Mouse (Mus musculus): ENCODE data around the gene Ndufaf2.

Ndufaf2 gene

GRCm38 (mm10) chr13:107996301-107996700, 162.1 kb downstream of the Ndufaf2 start:
- no peak for DNase-seq (ENCODE audit: low read depth, low spot score)
- Histone ChIP-seq H3K36me3 (ENCODE audit: control insufficient read depth, insufficient read depth, low read length, poor library complexity, severe bottlenecking) (no peaks in the 10 kb centered on the region), H3K27me3 (ENCODE audit: control insufficient read depth, insufficient read depth, low read length, poor library complexity, severe bottlenecking) (no peaks in the 10 kb centered on the region)

DNA sequence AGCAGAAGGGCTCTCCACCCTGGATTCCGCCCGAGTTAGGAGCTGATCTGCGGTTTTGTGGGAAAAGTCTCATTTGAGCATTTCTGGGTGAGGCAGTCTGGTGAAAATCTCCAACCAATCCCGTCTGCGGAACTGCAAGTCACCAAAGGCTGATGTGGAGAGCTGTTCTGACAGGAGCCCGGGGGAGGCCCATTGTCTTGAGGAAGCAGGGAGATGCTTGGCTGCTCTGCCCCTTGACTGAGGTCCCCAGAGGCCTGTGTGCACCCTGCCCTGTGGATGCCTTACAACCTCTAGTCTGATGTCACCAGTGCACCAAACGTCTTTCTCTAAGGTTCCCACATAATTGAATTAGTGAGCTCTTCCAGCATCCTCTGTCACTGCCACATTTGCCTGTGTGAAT, 163.2 kb downstream of the Ndufaf2 start:
- Histone ChIP-seq H3K36me3 (ENCODE audit: control insufficient read depth, insufficient read depth, low read length, poor library complexity, severe bottlenecking) (no peaks in the 10 kb centered on the region), H3K27me3 (ENCODE audit: control insufficient read depth, insufficient read depth, low read length, poor library complexity, severe bottlenecking) (no peaks in the 10 kb centered on the region)
- DNase-seq (ENCODE audit: low read depth, low spot score) = no peak

- Histone ChIP-seq H3K27me3 (ENCODE audit: control insufficient read depth, insufficient read depth, low read length, poor library complexity, severe bottlenecking) (no peaks in the 10 kb centered on the region), H3K36me3 (ENCODE audit: control insufficient read depth, insufficient read depth, low read length, poor library complexity, severe bottlenecking) (no peaks in the 10 kb centered on the region; the same call in 1 of the 2 replicates)
- DNase-seq (ENCODE audit: low read depth, low spot score) = no peak
Observed at GRCm38 (mm10) chr13:107992573-107992972, 165.8 kb downstream of the Ndufaf2 start.

GRCm38 (mm10) chr13:107984641-107985040, 173.8 kb downstream of the Ndufaf2 start:
- DNase-seq (ENCODE audit: low read depth, low spot score) = no peak
- no peaks in the 10 kb centered on the region; the same call in 1 of the 2 replicates for H3K36me3 ChIP-seq (ENCODE audit: control insufficient read depth, insufficient read depth, low read length, poor library complexity, severe bottlenecking)
- no peaks in the 10 kb centered on the region for H3K27me3 ChIP-seq (ENCODE audit: control insufficient read depth, insufficient read depth, low read length, poor library complexity, severe bottlenecking)

GRCm38 (mm10) chr13:107984186-107984585, 174.2 kb downstream of the Ndufaf2 start:
- Histone ChIP-seq H3K27me3 (ENCODE audit: control insufficient read depth, insufficient read depth, low read length, poor library complexity, severe bottlenecking) (no peaks in the 10 kb centered on the region), H3K36me3 (ENCODE audit: control insufficient read depth, insufficient read depth, low read length, poor library complexity, severe bottlenecking) (no peaks in the 10 kb centered on the region)
- no peak for DNase-seq (ENCODE audit: low read depth, low spot score)

DNA sequence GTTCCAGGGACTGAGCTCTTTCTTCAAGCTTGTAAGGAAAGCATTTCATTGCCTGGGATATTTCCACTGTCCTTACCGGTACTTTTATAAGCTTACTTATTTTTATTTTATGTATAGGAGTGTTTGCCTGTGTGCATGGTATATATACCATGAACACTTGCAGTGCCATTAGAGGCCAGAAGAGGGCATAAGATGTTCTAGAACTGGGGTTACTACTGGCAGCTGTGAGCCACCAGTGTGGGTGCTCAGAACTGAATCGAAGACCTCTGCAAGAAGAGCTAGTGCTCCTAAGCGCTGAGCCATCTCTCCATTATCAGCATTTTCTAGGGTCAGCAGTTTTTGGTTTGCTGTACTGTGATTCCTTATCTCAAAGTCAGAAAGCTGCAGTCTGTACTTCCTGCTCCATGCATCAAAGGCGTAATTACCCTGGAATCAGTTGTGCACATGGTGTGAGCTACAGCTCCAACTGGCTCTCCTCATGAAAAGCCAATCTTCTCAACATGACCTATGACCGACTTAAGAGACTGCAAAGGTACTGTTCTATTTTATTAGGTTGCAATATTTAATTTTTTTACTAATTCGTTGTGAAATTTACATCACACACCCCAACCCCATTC, 175.1 kb downstream of the Ndufaf2 start:
- Histone ChIP-seq H3K27me3 (ENCODE audit: control insufficient read depth, insufficient read depth, low read length, poor library complexity, severe bottlenecking) (no peaks in the 10 kb centered on the region), H3K36me3 (ENCODE audit: control insufficient read depth, insufficient read depth, low read length, poor library complexity, severe bottlenecking) (no peaks in the 10 kb centered on the region)
- no peak for DNase-seq (ENCODE audit: low read depth, low spot score)

- Histone ChIP-seq H3K36me3 (ENCODE audit: control insufficient read depth, insufficient read depth, low read length, poor library complexity, severe bottlenecking) (no peaks in the 10 kb centered on the region), H3K27me3 (ENCODE audit: control insufficient read depth, insufficient read depth, low read length, poor library complexity, severe bottlenecking) (no peaks in the 10 kb centered on the region)
- DNase-seq (ENCODE audit: low read depth, low spot score) = no peak
Observed at GRCm38 (mm10) chr13:107979461-107979860, 179.0 kb downstream of the Ndufaf2 start.

- H3K36me3 ChIP-seq (ENCODE audit: control insufficient read depth, insufficient read depth, low read length, poor library complexity, severe bottlenecking) = no peaks in the 10 kb centered on the region
- H3K27me3 ChIP-seq (ENCODE audit: control insufficient read depth, insufficient read depth, low read length, poor library complexity, severe bottlenecking) = no peaks in the 10 kb centered on the region
- no peak for DNase-seq (ENCODE audit: low read depth, low spot score)
Observed at GRCm38 (mm10) chr13:107976886-107977656, 181.4 kb downstream of the Ndufaf2 start.

DNA sequence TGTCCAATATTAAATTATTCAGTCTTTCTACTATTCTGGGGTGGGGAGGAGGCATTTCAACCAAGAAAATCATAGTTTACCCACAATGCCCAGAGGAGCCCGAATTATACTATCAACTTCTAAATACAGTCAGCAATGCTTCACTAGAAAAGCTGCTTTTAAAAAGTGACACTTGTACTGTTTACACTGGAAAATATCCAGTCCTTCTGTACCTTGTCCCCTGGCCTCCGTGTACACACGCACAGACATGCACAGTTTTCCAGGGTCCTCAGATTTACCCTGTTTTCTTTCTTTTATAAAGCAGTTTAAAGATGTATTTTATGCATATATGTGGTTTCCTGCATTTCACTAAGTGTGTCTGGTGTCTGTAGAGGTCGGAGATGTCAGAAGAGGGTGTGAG, 186.0 kb downstream of the Ndufaf2 start:
- no peaks in the 10 kb centered on the region for H3K27me3 ChIP-seq (ENCODE audit: control insufficient read depth, insufficient read depth, low read length, poor library complexity, severe bottlenecking)
- no peaks in the 10 kb centered on the region for H3K36me3 ChIP-seq (ENCODE audit: control insufficient read depth, insufficient read depth, low read length, poor library complexity, severe bottlenecking)
- DNase-seq (ENCODE audit: low read depth, low spot score) = no peak

GRCm38 (mm10) chr13:107971868-107972267, 186.6 kb downstream of the Ndufaf2 start:
- H3K27me3 ChIP-seq (ENCODE audit: control insufficient read depth, insufficient read depth, low read length, poor library complexity, severe bottlenecking) = no peaks in the 10 kb centered on the region
- no peak for DNase-seq (ENCODE audit: low read depth, low spot score)
- H3K36me3 ChIP-seq (ENCODE audit: control insufficient read depth, insufficient read depth, low read length, poor library complexity, severe bottlenecking) = no peaks in the 10 kb centered on the region

DNA sequence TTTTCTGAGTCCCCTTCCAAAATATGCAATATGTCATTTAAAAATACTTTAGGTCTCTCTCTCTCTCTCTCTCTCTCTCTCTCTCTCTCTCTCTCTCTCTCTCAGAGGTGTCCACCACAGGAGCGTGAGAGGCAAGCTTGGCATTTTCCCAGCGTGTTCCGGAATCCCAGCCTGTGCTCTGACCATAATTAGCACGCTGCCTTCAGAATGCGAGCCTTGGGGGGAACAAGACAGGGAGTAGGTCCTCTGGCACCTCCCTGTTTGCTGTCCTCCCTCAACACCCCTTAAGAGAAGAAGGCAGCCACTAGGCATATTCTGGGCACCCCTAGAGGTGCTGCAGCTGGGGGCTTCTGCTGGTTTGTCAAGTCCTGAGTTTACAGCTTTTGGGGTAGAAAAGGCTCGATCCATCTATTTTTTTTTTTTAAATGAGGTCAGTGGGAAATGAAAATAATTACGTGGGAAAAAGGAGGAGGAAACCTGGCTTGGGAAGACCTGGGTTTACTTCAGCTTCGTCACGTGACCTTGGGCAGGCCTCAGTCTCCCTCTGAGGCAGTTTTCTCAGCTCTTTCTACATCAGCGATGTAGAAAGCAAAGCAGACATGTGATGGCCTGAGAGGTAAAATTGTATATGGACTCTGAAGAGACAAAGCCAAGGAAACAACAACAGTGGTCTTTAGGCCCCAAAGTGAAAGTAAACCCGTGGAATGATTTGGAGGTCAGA, 187.8 kb downstream of the Ndufaf2 start:
- Histone ChIP-seq H3K36me3 (ENCODE audit: control insufficient read depth, insufficient read depth, low read length, poor library complexity, severe bottlenecking) (no peaks in the 10 kb centered on the region), H3K27me3 (ENCODE audit: control insufficient read depth, insufficient read depth, low read length, poor library complexity, severe bottlenecking) (no peaks in the 10 kb centered on the region)
- DNase-seq (ENCODE audit: low read depth, low spot score) = no peak

- no peaks in the 10 kb centered on the region for H3K27me3 ChIP-seq (ENCODE audit: control insufficient read depth, insufficient read depth, low read length, poor library complexity, severe bottlenecking)
- no peak for DNase-seq (ENCODE audit: low read depth, low spot score)
- no peaks in the 10 kb centered on the region for H3K36me3 ChIP-seq (ENCODE audit: control insufficient read depth, insufficient read depth, low read length, poor library complexity, severe bottlenecking)
Observed at GRCm38 (mm10) chr13:107969961-107970391, 188.4 kb downstream of the Ndufaf2 start.

- no peak for DNase-seq (ENCODE audit: low read depth, low spot score)
- no peaks in the 10 kb centered on the region for H3K36me3 ChIP-seq (ENCODE audit: control insufficient read depth, insufficient read depth, low read length, poor library complexity, severe bottlenecking)
- no peaks in the 10 kb centered on the region for H3K27me3 ChIP-seq (ENCODE audit: control insufficient read depth, insufficient read depth, low read length, poor library complexity, severe bottlenecking)
Observed at GRCm38 (mm10) chr13:107964616-107965015, 193.8 kb downstream of the Ndufaf2 start.

- Histone ChIP-seq H3K27me3 (ENCODE audit: control insufficient read depth, insufficient read depth, low read length, poor library complexity, severe bottlenecking) (no peaks in the 10 kb centered on the region), H3K36me3 (ENCODE audit: control insufficient read depth, insufficient read depth, low read length, poor library complexity, severe bottlenecking) (no peaks in the 10 kb centered on the region)
- no peak for DNase-seq (ENCODE audit: low read depth, low spot score)
Observed at GRCm38 (mm10) chr13:107963471-107963870, 195.0 kb downstream of the Ndufaf2 start.

DNA sequence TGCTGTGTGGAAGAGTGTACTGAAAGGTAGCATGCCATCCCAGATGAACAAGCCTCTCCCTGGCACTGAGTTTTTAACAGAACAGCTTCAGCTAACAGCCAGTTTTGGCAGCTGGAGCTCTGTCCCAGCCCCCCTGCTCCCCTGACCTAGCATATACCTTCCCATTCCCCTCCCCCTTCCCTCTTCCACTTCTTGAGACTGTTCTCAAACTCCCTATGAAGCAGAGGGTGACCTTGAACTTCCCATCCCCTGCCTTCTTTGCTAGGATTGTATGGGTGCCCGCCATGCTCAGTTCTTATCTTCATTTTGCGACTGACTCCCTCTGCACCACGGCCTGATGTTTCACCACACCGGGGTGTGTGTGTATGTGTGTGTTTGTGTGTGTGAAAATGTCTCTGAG, 195.7 kb downstream of the Ndufaf2 start:
- H3K27me3 ChIP-seq (ENCODE audit: control insufficient read depth, insufficient read depth, low read length, poor library complexity, severe bottlenecking) = no peaks in the 10 kb centered on the region
- no peaks in the 10 kb centered on the region for H3K36me3 ChIP-seq (ENCODE audit: control insufficient read depth, insufficient read depth, low read length, poor library complexity, severe bottlenecking)
- no peak for DNase-seq (ENCODE audit: low read depth, low spot score)
